Mouse (Mus musculus) testis, adult 2 months (tissue): ENCODE measurements around the gene Htr5b.

Source experiments
- CTCF ChIP-seq: fragments of 200-500 bp; IDR thresholded peaks from 2 replicates; pipeline ENCODE4 v1.5.1; 2012; ENCODE audit warnings: low read depth, mild to moderate bottlenecking, inconsistent platforms, low read length, moderate library complexity; ENCODE audit not compliant: control insufficient read depth, insufficient read depth, insufficient replicate concordance
- POLR2A ChIP-seq: fragments of 200-500 bp; IDR thresholded peaks from 2 replicates; pipeline ENCODE4 v1.6.1; 2012; ENCODE audit warnings: low read depth, mild to moderate bottlenecking, inconsistent platforms, low read length, moderate library complexity; ENCODE audit not compliant: control insufficient read depth

DNA sequence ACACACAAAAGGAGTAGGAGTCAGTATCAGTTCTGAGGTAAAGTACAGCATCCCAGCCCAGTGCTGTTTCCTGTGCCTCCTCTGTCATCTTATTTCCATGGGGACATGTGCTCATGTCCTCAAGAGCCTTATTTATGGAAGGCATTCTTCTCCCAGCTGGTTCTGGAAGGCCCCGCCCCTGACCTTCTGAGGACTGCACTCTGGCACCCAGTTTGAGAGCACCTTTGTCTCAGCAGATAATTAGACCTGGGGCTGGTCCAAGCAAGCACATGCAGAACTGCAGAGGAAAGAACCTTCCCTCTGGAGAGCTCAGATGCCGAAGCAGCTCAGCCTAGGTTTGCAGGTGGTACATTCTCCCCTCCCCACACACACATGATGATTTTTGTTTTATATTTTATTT lies 60.0 kb downstream of the Htr5b start:
- TF ChIP-seq POLR2A (no peak), CTCF (no peak)
